Mouse (Mus musculus): Measurements from ENCODE around the gene Zfp385b. TPM values are rescaled to one million over a fixed set of nuclear protein-coding genes. Genes with fewer than 3 reads are reported as not detected.

Zfp385b gene
- polyA plus RNA-seq (2015; fragmentation: Nextera tagmentation; extraction: Ambion mirVana): 3.1 and 4.6 TPM in 2 replicates

GRCm38 (mm10) chr2:77819539-77819938 lies at the start of gene Zfp385b:
TSS of gene Zfp385b (minus strand) at chr2:77819639.
- Histone ChIP-seq H3K4me3 (replicated peaks) (no peak within 1 kb of the TSS), H3K4me1 (replicated peaks) (peaks cover 5% of the 10 kb centered on the region; the same call in 1 of the 2 replicates), H3K9ac (no peak within 1 kb of the TSS), H3K9me3 (replicated peaks) (0 out of 2 replicates have a peak, but pooled peaks cover 4% of the 10 kb centered on the region), H3K27me3 (peaks cover 41% of the 10 kb centered on the region), H3K27ac (no peak within 1 kb of the TSS), H3K4me2 (no peak within 1 kb of the TSS), H3K36me3 (no peaks in the 10 kb centered on the region)
- DNase-seq (no peak), ATAC-seq (ENCODE audit: low read depth) (no peak)

DNA sequence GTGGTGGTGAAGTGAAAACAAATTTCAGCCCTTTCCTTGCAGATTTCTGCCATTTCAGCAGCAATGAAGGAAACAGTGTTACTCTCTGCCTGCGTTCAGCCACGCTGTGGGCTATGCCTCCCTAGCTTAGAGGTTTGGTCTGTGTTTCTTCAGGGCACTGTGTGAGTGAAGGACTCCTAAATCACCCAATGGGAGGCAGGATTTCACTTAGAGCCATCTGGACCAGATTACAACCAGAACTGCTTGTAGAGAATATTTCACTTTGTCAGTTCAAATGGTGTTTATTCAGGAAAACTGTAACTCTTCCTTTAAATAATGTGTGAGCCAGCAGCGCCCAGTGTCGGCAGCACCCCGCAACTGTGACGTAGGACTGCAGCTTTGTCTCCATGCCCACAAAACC lies 44.5 kb upstream of the Zfp385b start:
- H3K4me2 ChIP-seq: no peak overlapping the region
- H3K27ac ChIP-seq: no peak overlapping the region
- ATAC-seq (ENCODE audit: low read depth): no peak
- H3K36me3 ChIP-seq: no peaks in the 10 kb centered on the region
- no peaks in the 10 kb centered on the region for H3K4me1 ChIP-seq (replicated peaks)
- no peaks in the 10 kb centered on the region for H3K9me3 ChIP-seq (replicated peaks)
- H3K27me3 ChIP-seq: no peaks in the 10 kb centered on the region
- H3K4me3 ChIP-seq (replicated peaks): no peak overlapping the region
- WGBS (ENCODE audit: insufficient replicate concordance): 69% methylated on average over 6 of the region's 6 CpGs
- no peak for DNase-seq
- no peak overlapping the region for H3K9ac ChIP-seq

DNA sequence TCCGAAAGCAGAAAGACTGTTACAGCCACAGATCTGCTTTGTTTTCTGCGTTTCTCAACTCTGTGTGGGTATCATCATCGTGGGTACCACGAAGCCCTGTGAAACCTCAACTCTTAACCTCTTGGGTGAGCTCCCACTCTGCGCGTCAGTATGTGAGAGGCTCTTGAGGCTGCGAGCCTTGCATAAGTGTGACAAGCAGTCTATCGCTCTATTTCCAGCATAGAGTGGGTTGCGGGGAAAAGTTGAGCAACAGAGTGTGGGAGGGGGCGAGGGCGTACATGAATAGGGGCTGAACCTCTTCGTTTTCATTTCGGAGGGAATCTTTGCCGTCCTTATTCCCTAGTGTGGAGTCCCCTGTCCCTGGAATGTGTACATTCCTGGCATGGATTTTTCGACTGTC lies 44.1 kb upstream of the Zfp385b start:
- 75% methylated on average over 15 of the region's 15 CpGs for WGBS (ENCODE audit: insufficient replicate concordance)
- ATAC-seq (ENCODE audit: low read depth) (no peak), DNase-seq (no peak)
- no peak overlapping the region for H3K9ac ChIP-seq
- no peak overlapping the region for H3K27ac ChIP-seq
- H3K9me3 ChIP-seq (replicated peaks): no peaks in the 10 kb centered on the region
- no peaks in the 10 kb centered on the region for H3K36me3 ChIP-seq
- H3K4me2 ChIP-seq: no peak overlapping the region
- H3K4me1 ChIP-seq (replicated peaks): no peaks in the 10 kb centered on the region
- H3K4me3 ChIP-seq (replicated peaks): no peak overlapping the region
- H3K27me3 ChIP-seq: no peaks in the 10 kb centered on the region

GRCm38 (mm10) chr2:77841464-77841863 lies 22.0 kb upstream of the Zfp385b start:
- DNase-seq: no peak
- no peak overlapping the region for H3K27ac ChIP-seq
- H3K4me1 ChIP-seq (replicated peaks): no peaks in the 10 kb centered on the region
- no peak overlapping the region for H3K4me2 ChIP-seq
- H3K36me3 ChIP-seq: no peaks in the 10 kb centered on the region
- H3K9me3 ChIP-seq (replicated peaks): no peaks in the 10 kb centered on the region
- H3K4me3 ChIP-seq (replicated peaks): no peak overlapping the region
- no peaks in the 10 kb centered on the region for H3K27me3 ChIP-seq
- 29% methylated on average over 6 of the region's 6 CpGs for WGBS (ENCODE audit: insufficient replicate concordance)
- no peak for ATAC-seq (ENCODE audit: low read depth)
- no peak overlapping the region for H3K9ac ChIP-seq

DNA sequence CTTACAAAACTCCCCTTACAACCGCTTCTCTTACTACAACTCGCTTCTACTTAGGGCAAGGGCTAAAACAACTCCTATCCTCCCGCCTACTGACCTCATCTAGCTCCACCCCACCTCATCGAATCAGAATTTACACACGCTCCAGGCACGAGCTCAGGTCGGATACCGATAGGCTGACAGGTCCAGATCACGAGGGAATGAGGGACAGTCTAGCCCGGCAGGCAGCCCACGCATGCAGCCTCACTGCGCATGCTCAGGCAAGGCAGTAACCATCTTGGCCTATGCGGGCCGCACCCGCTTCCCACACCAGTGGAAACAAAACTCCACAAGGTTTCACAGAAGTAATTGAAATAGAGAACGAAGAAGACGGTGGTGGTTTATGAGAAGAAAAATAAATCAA lies 20.1 kb upstream of the Zfp385b start:
- Histone ChIP-seq H3K27ac (no peak overlapping the region), H3K36me3 (no peaks in the 10 kb centered on the region), H3K4me3 (replicated peaks) (no peak overlapping the region), H3K4me2 (no peak overlapping the region), H3K4me1 (replicated peaks) (no peaks in the 10 kb centered on the region), H3K27me3 (no peaks in the 10 kb centered on the region), H3K9ac (no peak overlapping the region), H3K9me3 (replicated peaks) (no peaks in the 10 kb centered on the region)
- DNase-seq (no peak), ATAC-seq (ENCODE audit: low read depth) (no peak)
- WGBS (ENCODE audit: insufficient replicate concordance): 75% methylated on average over 17 of the region's 17 CpGs

GRCm38 (mm10) chr2:77838688-77839087 lies 19.2 kb upstream of the Zfp385b start:
- no peak overlapping the region for H3K9ac ChIP-seq
- ATAC-seq (ENCODE audit: low read depth) (no peak), DNase-seq (no peak)
- H3K4me3 ChIP-seq (replicated peaks): no peak overlapping the region
- no peaks in the 10 kb centered on the region for H3K9me3 ChIP-seq (replicated peaks)
- no peaks in the 10 kb centered on the region for H3K36me3 ChIP-seq
- no peak overlapping the region for H3K4me2 ChIP-seq
- H3K27ac ChIP-seq: no peak overlapping the region
- H3K27me3 ChIP-seq: no peaks in the 10 kb centered on the region
- WGBS (ENCODE audit: insufficient replicate concordance): 50% methylated on average over 1 of the region's 1 CpGs
- no peaks in the 10 kb centered on the region for H3K4me1 ChIP-seq (replicated peaks)

GRCm38 (mm10) chr2:77835781-77836180 lies 16.3 kb upstream of the Zfp385b start:
- Histone ChIP-seq H3K4me3 (replicated peaks) (no peak overlapping the region), H3K36me3 (no peaks in the 10 kb centered on the region), H3K4me2 (no peak overlapping the region), H3K27ac (no peak overlapping the region), H3K4me1 (replicated peaks) (no peaks in the 10 kb centered on the region), H3K9ac (no peak overlapping the region), H3K27me3 (no peaks in the 10 kb centered on the region), H3K9me3 (replicated peaks) (no peaks in the 10 kb centered on the region)
- DNase-seq (no peak), ATAC-seq (ENCODE audit: low read depth) (no peak)
- 36% methylated on average over 3 of the region's 3 CpGs for WGBS (ENCODE audit: insufficient replicate concordance)

GRCm38 (mm10) chr2:77826133-77826828 lies 6.8 kb upstream of the Zfp385b start:
- H3K9me3 ChIP-seq (replicated peaks): 0 out of 2 replicates have a peak, but pooled peaks cover 4% of the 10 kb centered on the region
- no peak for ATAC-seq (ENCODE audit: low read depth)
- no peaks in the 10 kb centered on the region for H3K27me3 ChIP-seq
- no peak overlapping the region for H3K4me3 ChIP-seq (replicated peaks)
- H3K36me3 ChIP-seq: no peaks in the 10 kb centered on the region
- WGBS (ENCODE audit: insufficient replicate concordance): 62% methylated on average over 7 of the region's 7 CpGs
- no peak for DNase-seq
- no peak overlapping the region for H3K4me2 ChIP-seq
- no peak overlapping the region for H3K27ac ChIP-seq
- no peaks in the 10 kb centered on the region for H3K4me1 ChIP-seq (replicated peaks)
- H3K9ac ChIP-seq: no peak overlapping the region

DNA sequence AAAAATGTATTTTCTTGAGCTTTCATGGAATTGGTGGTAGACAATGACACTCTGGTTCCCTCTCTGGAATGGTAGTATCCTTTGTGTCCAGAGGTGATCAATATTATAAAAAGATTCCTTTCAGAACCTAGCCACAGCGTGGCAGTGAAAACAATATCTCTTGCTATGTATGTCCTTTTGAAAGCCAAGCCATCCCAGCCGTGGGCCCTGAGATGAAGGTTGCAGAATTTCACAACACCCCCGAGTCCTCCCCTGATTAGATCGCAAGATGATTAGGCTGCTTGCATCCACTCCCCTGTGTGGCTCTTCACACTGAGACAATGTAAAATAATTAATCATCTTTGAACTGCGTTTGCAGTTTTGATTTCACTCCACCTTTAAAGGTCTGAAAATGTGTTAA lies 3.6 kb upstream of the Zfp385b start:
- Histone ChIP-seq H3K36me3 (no peaks in the 10 kb centered on the region), H3K27ac (no peak overlapping the region), H3K9me3 (replicated peaks) (0 out of 2 replicates have a peak, but pooled peaks cover 4% of the 10 kb centered on the region), H3K27me3 (peaks cover 8% of the 10 kb centered on the region), H3K4me2 (no peak overlapping the region), H3K9ac (no peak overlapping the region), H3K4me1 (replicated peaks) (no peaks in the 10 kb centered on the region), H3K4me3 (replicated peaks) (no peak overlapping the region)
- 66% methylated on average over 5 of the region's 5 CpGs for WGBS (ENCODE audit: insufficient replicate concordance)
- DNase-seq: no peak
- no peak for ATAC-seq (ENCODE audit: low read depth)

GRCm38 (mm10) chr2:77817357-77817894 lies 2.0 kb downstream of the Zfp385b start:
- no peak for DNase-seq
- H3K4me3 ChIP-seq (replicated peaks): no peak overlapping the region
- whole genome bisulfite sequencing (ENCODE audit: insufficient replicate concordance): 34% methylated on average over 12 of the region's 12 CpGs

GRCm38 (mm10) chr2:77816413-77817314 lies 2.8 kb downstream of the Zfp385b start:
- under 1% methylated on average over 114 of the region's 116 CpGs for WGBS (ENCODE audit: insufficient replicate concordance)
- peak overlapping the region; percentile 53 for H3K4me3 ChIP-seq (replicated peaks)
- no peaks in the 10 kb centered on the region for H3K9me3 ChIP-seq (replicated peaks)
- peak overlapping the region; percentile 63 for H3K4me2 ChIP-seq
- no peak for DNase-seq
- H3K27me3 ChIP-seq: peaks cover 54% of the 10 kb centered on the region
- ATAC-seq (ENCODE audit: low read depth): peak; percentile 31; the same call in 1 of the 2 replicates
- no peak overlapping the region for H3K27ac ChIP-seq
- no peaks in the 10 kb centered on the region for H3K36me3 ChIP-seq
- no peak overlapping the region for H3K9ac ChIP-seq
- peaks cover 5% of the 10 kb centered on the region; the same call in 1 of the 2 replicates for H3K4me1 ChIP-seq (replicated peaks)

More at GRCm38 (mm10) chr2:77817357-77817894, 2.0 kb downstream of the Zfp385b start:
- Histone ChIP-seq H3K4me2 (peak overlapping the region; percentile 63; the same call in 1 of the 2 replicates), H3K9me3 (replicated peaks) (no peaks in the 10 kb centered on the region), H3K27me3 (peaks cover 54% of the 10 kb centered on the region), H3K36me3 (no peaks in the 10 kb centered on the region), H3K9ac (no peak overlapping the region), H3K27ac (no peak overlapping the region), H3K4me1 (replicated peaks) (peaks cover 5% of the 10 kb centered on the region; the same call in 1 of the 2 replicates)
- ATAC-seq (ENCODE audit: low read depth): no peak
